Mouse (Mus musculus) hindbrain, embryonic 13.5 days (tissue): Measurements from ENCODE around the gene Fkbp11. TPM values are rescaled to one million over a fixed set of nuclear protein-coding genes. Genes with fewer than 3 reads are reported as not detected.

Experiments
- ATAC-seq: fragments of 200-750 bp; cut with Nextera tagmentation; 2 replicates; pipeline ENCODE4 v1.8.0; 2017; ENCODE audit warnings: moderate TSS enrichment; ENCODE audit not compliant: low FRiP score
- H3K27ac ChIP-seq: fragments of 300-500 bp; sonication (generic); 2 replicates; pipeline ENCODE4 v1.5.1; 2015; ENCODE audit warnings: inconsistent platforms, mild to moderate bottlenecking, moderate library complexity
- H3K27me3 ChIP-seq: fragments of 300-500 bp; sonication (generic); 2 replicates; pipeline ENCODE4 v1.6.1; 2015; ENCODE audit warnings: mild to moderate bottlenecking, inconsistent platforms
- H3K36me3 ChIP-seq: fragments of 300-500 bp; sonication (generic); 2 replicates; pipeline ENCODE4 v1.6.1; 2015; ENCODE audit warnings: mild to moderate bottlenecking, inconsistent platforms
- H3K4me1 ChIP-seq: fragments of 300-500 bp; sonication (generic); replicated peaks from 2 replicates; pipeline ENCODE4 v1.6.1; 2015; ENCODE audit warnings: inconsistent platforms
- H3K4me2 ChIP-seq: fragments of 300-500 bp; sonication (generic); 2 replicates; pipeline ENCODE4 v1.6.1; 2015; ENCODE audit warnings: inconsistent platforms, mild to moderate bottlenecking, moderate library complexity
- H3K4me3 ChIP-seq: fragments of 300-500 bp; sonication (generic); 2 replicates; pipeline ENCODE4 v1.5.1; 2015; ENCODE audit warnings: mild to moderate bottlenecking, inconsistent platforms
- H3K9ac ChIP-seq: fragments of 300-500 bp; sonication (generic); 2 replicates; pipeline ENCODE4 v1.6.1; 2015; ENCODE audit warnings: mild to moderate bottlenecking, inconsistent platforms
- H3K9me3 ChIP-seq: fragments of 300-500 bp; sonication (generic); 2 replicates; pipeline ENCODE4 v1.6.1; 2016; ENCODE audit warnings: inconsistent platforms
- WGBS: fragments of 180-500 bp; shearing (Covaris S2); methylation state at CpG from one replicate; pipeline ENCODE4 v1.1.7; 2015; 5-methylcytosine and 5-hydroxymethylcytosine counted together
- polyA plus RNA-seq: library from polyadenylated mRNA; unstranded; fragments of >200 nt; fragmentation: Nextera tagmentation; extraction: Ambion mirVana; gene quantifications from 2 replicates; pipeline ENCODE4 v1.2.1, GENCODE M21; 2015

Fkbp11 gene
- polyA plus RNA-seq, 1 experiment from 2014 or later, result 6.6 TPM

DNA sequence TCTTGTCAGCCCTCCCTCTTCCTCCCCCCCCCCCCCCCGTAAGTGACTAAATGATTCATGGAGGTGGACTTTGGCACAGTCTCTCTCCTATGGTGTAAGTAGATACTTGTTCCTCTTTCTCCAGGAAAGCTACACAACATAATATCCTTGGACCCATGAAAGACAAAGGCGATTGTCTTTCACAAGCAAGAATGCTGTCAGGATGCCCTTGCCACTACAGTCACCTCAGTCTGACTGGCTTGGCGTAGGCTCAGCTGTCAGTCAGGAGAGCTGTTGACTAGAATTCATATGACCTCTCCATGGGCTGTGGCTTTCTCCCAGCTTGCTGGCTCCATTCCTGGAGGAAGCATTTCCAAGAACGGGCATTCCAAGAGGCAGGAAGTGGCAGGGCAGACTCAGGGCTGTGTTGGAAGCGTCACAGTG, 13.8 kb downstream of the Fkbp11 start:
- H3K27me3 ChIP-seq, result peaks cover 9% of the 10 kb centered on the region; the same call in 1 of the 2 replicates
- H3K4me1 ChIP-seq, result no peaks in the 10 kb centered on the region
- 74% methylated on average over 5 of the region's 5 CpGs for WGBS
- H3K36me3 ChIP-seq, result no peaks in the 10 kb centered on the region
- no peak overlapping the region for H3K4me2 ChIP-seq
- no peak overlapping the region for H3K4me3 ChIP-seq
- ATAC-seq, result no peak
- H3K9ac ChIP-seq, result no peak overlapping the region
- H3K9me3 ChIP-seq, result no peaks in the 10 kb centered on the region
- no peak overlapping the region for H3K27ac ChIP-seq

DNA sequence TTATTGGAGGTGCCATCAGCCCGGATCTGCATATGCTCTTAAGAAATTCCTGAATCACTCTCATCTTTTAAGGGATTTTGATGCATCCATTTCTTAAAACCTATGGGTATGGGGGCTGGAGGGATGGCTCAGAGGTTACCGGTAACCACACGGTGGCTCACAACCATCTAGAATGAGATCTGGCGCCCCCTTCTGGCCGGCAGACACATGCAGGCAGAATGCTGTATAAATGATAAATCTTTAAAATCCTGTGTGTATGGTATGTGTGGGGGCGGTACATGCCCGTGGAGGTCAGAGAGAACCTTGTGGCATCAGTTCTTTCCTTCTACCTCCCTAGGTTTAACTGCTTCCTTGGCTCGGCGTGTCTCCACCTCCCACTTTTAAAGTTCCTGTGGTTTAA, 17.6 kb downstream of the Fkbp11 start:
- H3K9me3 ChIP-seq, result no peaks in the 10 kb centered on the region
- no peaks in the 10 kb centered on the region for H3K36me3 ChIP-seq
- no peak for ATAC-seq
- no peak overlapping the region for H3K9ac ChIP-seq
- H3K27ac ChIP-seq, result no peak overlapping the region
- peaks cover 4% of the 10 kb centered on the region; the same call in 1 of the 2 replicates for H3K4me1 ChIP-seq
- H3K4me2 ChIP-seq, result no peak overlapping the region
- H3K4me3 ChIP-seq, result no peak overlapping the region
- 15% methylated on average over 9 of the region's 9 CpGs for WGBS
- peaks cover 16% of the 10 kb centered on the region for H3K27me3 ChIP-seq

DNA sequence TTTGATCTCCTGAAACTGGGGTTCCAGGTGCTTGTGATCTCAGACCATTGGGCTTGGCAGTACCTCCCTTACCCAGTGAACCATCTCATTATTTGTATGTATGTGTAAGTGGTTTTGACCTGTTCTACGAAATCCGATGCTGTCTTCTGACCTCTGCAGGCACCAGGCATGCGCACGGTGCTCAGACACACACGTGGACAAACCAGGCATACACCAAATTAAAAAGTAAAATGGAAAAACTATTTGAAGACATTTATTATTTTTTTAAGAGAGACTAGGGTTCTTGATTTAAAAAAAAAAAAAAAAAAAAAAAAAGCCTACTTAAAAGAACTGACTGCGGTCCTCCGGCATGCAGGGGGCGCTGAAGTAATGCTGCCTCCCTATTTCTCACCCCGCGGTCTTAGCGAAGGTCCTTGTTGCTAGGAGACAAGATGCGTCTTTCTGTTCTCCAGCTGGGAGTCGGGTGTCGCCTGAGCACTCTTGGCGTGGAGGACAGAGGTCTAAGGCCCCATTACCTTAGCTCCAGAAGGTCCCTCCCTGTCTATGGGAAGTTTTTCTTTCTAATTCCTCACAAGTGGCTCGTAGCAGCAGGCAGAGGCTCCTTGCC, 20.1 kb downstream of the Fkbp11 start, which contains the start of gene Ccdc65:
TSS of gene Ccdc65 (plus strand) at position 442 of the 607 bp plus-strand sequence.
- no peak within 1 kb of the TSS for H3K27ac ChIP-seq
- peak within 1 kb of the TSS; percentile 43 for H3K4me3 ChIP-seq
- peaks cover 4% of the 10 kb centered on the region; the same call in 1 of the 2 replicates for H3K4me1 ChIP-seq
- peak within 1 kb of the TSS; percentile 65 for H3K9ac ChIP-seq
- no peaks in the 10 kb centered on the region for H3K9me3 ChIP-seq
- WGBS, result 20% methylated on average over 16 of the region's 16 CpGs
- H3K27me3 ChIP-seq, result peaks cover 30% of the 10 kb centered on the region
- H3K4me2 ChIP-seq, result peak within 1 kb of the TSS; percentile 61
- no peaks in the 10 kb centered on the region for H3K36me3 ChIP-seq
- ATAC-seq, result peak; percentile 49; the same call in 1 of the 2 replicates

DNA sequence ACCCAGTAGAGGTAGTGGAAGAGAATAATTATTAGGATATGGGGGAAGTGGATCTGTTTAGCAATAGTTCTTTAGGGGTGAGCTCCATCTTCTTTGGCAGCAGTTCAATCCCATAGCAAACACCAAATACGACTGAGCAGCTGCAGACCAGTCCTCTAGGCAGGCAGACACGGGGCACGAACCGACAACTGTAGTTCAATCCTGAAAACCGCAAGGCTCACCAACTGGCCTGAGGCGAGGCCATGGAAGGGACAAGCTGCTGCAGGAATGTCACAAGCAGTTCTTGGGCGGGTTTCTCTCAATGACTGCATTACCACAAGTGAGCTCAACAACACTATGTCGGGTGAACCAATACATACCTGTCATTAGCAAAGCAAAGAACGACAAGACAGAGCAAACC, 23.7 kb downstream of the Fkbp11 start:
- H3K27ac ChIP-seq, result no peak overlapping the region
- peaks cover 56% of the 10 kb centered on the region for H3K27me3 ChIP-seq
- no peaks in the 10 kb centered on the region for H3K9me3 ChIP-seq
- H3K9ac ChIP-seq, result no peak overlapping the region
- H3K4me2 ChIP-seq, result no peak overlapping the region
- no peaks in the 10 kb centered on the region for H3K36me3 ChIP-seq
- no peak overlapping the region for H3K4me3 ChIP-seq
- WGBS, result 72% methylated on average over 9 of the region's 9 CpGs
- H3K4me1 ChIP-seq, result peaks cover 11% of the 10 kb centered on the region
- no peak for ATAC-seq

DNA sequence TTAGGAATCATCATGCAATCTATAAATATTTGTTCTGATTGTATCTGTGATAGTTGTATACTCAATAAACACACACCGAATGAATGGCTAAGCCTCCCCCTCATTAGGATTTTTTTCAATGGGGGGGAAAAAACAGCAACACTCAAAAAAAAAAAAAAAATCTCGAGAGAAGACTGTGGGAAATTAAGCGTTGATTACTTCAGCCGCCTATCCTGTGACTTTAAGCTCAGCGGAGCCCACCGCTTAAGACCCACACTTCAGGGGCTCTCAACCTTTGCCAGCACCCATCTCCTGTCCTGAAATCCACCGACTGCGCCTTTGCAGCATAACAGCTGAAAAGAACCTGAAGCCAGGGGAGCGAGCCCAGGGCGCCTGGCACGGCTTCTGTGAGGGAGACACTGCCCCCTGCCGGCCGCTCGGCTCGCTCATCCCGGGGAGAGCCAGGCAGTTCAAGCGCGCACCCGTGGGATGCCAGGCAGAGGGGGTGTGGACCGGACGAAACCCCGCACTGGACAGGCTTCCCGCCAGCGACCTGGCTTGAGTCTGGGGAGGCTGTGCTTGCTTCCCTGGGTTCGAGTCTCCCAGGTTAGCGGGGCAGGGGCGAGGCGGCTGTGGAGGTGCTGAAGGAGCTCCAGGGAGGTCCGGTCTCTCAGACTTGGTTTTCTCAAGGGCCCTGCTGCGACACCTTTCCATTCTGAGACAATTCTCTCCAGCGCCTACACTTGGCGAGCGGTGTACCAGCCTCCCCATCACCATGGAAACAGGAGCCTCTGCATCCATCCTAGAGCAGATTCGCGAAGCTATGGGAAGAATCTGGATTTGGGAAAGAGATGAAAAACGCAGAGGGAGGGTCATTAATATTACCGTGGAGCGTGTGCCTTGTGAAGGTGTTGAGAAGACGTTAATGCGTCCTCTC, 28.6 kb downstream of the Fkbp11 start:
- Histone ChIP-seq H3K9ac (peak overlapping the region; percentile 60), H3K36me3 (no peaks in the 10 kb centered on the region), H3K27ac (peak overlapping the region; percentile 50), H3K27me3 (peaks cover 38% of the 10 kb centered on the region), H3K9me3 (no peaks in the 10 kb centered on the region), H3K4me1 (peaks cover 9% of the 10 kb centered on the region), H3K4me2 (peak overlapping the region; percentile 63), H3K4me3 (peak overlapping the region; percentile 43)
- ATAC-seq, result peak; percentile 93
- 5% methylated on average over 40 of the region's 40 CpGs for WGBS

DNA sequence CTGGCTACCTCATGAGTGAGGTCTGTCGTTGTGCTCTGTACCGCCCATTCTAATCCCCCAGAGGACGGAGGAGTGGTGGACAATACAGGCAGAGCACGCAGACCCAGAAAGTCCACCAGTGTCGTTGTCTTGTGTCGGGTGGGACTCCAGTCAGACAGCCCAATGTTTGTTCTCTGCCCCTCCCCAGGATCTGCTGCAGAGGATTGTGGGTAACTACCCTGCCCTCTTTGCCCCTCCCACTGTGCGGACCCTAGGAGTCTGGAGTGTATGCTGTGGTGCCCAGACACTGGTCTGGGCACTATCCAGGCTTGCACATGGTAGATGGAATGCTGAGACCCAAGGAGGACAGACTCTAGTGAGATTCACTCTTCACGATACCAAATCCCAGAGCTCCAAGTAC, 31.8 kb downstream of the Fkbp11 start:
- Histone ChIP-seq H3K36me3 (no peaks in the 10 kb centered on the region), H3K4me1 (peaks cover 19% of the 10 kb centered on the region), H3K9ac (no peak overlapping the region), H3K9me3 (no peaks in the 10 kb centered on the region), H3K27me3 (peaks cover 13% of the 10 kb centered on the region), H3K27ac (no peak overlapping the region), H3K4me2 (no peak overlapping the region), H3K4me3 (no peak overlapping the region)
- WGBS, result 62% methylated on average over 8 of the region's 8 CpGs
- no peak for ATAC-seq

DNA sequence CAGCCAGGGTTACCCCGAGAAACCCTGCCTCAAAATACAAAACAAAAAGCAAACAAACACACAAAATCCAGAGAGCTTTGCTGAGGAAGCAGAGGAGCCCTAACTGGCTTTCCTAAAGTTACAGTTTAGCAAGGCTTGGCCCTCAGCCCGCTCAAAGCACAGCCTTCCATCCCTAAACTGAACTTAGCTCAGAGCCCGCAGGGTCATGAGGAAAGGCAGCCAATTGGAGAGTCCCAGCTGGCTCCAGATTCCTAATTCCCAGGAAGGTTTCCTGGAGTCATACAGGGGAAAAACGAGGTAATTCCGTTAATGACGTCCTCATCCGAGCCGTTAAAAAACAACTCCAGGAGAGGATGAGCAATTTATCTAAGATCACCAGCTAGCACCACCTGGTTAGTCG, 32.3 kb downstream of the Fkbp11 start:
- H3K4me3 ChIP-seq, result no peak overlapping the region
- H3K4me1 ChIP-seq, result peaks cover 24% of the 10 kb centered on the region
- no peak overlapping the region for H3K27ac ChIP-seq
- H3K27me3 ChIP-seq, result peaks cover 8% of the 10 kb centered on the region
- no peaks in the 10 kb centered on the region for H3K36me3 ChIP-seq
- H3K9me3 ChIP-seq, result no peaks in the 10 kb centered on the region
- ATAC-seq, result no peak
- no peak overlapping the region for H3K4me2 ChIP-seq
- WGBS, result 59% methylated on average over 9 of the region's 9 CpGs
- H3K9ac ChIP-seq, result no peak overlapping the region

DNA sequence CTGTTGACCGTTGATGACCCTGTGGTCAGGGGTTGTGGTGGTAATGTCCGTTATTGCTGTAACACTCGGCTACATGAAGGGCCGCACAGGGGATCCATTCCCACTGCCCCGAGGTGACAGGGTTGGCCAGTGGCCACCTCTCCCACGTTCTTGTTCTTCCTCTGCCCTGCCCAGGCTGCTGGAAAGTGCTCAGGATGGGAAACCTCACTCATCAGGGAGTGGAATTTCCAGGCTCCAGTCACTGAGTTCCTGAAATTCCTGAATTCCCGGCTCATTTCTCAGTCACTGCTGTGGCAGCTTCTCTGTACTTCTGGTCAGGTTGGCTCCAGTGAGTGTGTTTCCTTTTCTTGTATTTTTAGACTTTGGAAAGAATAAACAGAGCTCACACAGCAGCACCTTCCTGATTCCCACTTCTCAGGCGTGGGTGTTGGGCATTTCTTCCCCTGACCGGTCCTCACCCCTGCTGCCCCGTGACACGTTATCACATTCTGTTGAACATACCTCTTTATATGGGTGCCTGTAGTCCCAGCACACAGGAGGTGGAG, 35.8 kb downstream of the Fkbp11 start:
- Histone ChIP-seq H3K4me2 (no peak overlapping the region), H3K4me3 (no peak overlapping the region), H3K27me3 (no peaks in the 10 kb centered on the region), H3K27ac (0 out of 2 replicates have a peak overlapping the region, but pooled peaks have one; percentile 15), H3K9me3 (no peaks in the 10 kb centered on the region), H3K4me1 (peaks cover 16% of the 10 kb centered on the region), H3K9ac (no peak overlapping the region), H3K36me3 (no peaks in the 10 kb centered on the region)
- WGBS, result 53% methylated on average over 11 of the region's 11 CpGs
- no peak for ATAC-seq

DNA sequence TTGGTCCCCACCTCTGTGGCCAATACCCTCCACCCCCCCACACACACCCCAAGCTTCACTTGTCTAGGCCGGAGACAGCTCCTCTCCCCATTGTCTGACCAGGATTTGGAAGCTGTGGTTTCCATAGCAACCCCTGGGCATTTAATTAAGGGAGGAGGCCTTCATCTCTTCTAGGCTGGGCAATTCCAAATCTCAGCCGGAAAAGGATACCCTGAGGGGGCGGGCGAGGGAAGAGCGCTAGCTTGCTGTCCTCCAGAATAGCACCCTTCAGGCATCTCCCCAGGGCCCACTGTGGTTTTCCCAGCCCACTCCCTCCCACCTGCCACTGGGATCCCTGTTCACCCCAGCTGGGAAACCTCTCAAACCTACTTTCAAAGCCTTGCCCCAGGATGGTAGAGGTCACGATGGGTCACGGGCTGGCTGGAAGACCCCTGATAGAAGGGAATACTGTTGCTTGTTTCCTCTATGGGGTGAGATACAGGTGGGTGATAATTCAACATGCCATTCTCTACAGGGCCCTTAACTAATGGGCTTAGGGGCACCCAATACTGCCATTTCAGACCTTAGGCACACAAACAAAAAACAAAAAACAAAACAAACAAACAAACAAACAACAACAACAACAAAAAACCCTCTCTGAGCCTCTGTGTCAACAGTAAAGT, 36.4 kb downstream of the Fkbp11 start:
- Histone ChIP-seq H3K27ac (0 out of 2 replicates have a peak overlapping the region, but pooled peaks have one; percentile 15), H3K4me3 (no peak overlapping the region), H3K4me2 (0 out of 2 replicates have a peak overlapping the region, but pooled peaks have one; percentile 17), H3K36me3 (no peaks in the 10 kb centered on the region), H3K27me3 (no peaks in the 10 kb centered on the region), H3K4me1 (peaks cover 16% of the 10 kb centered on the region), H3K9me3 (no peaks in the 10 kb centered on the region), H3K9ac (no peak overlapping the region; the same call in 1 of the 2 replicates)
- 0 out of 2 replicates have a peak, but pooled peaks have one; percentile 43 for ATAC-seq
- 5% methylated on average over 7 of the region's 7 CpGs for WGBS

DNA sequence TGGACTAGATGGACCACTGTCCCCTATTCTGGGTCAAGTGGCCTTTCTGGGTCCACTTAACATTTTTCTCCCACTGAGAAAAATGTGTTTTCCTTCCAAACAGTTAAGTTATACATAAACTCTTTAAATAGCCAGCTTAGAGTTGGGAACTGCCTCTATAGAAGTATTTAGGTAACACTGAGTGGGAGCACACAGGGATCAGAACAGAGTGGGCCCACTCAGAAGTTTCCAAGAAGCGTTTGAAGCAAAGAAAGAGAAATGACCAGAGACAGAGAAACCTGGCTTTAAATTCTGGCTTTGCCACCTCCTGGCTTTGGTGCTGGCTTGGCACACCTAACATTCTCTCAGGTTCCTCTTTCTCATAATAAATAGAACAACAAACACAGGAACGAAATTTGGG, 38.3 kb downstream of the Fkbp11 start:
- H3K9me3 ChIP-seq, result no peaks in the 10 kb centered on the region
- no peak overlapping the region for H3K4me3 ChIP-seq
- no peak overlapping the region for H3K27ac ChIP-seq
- no peaks in the 10 kb centered on the region for H3K36me3 ChIP-seq
- no peaks in the 10 kb centered on the region for H3K27me3 ChIP-seq
- 79% methylated on average over 2 of the region's 2 CpGs for WGBS
- no peak overlapping the region for H3K9ac ChIP-seq
- H3K4me1 ChIP-seq, result peaks cover 16% of the 10 kb centered on the region
- ATAC-seq, result no peak
- H3K4me2 ChIP-seq, result no peak overlapping the region

DNA sequence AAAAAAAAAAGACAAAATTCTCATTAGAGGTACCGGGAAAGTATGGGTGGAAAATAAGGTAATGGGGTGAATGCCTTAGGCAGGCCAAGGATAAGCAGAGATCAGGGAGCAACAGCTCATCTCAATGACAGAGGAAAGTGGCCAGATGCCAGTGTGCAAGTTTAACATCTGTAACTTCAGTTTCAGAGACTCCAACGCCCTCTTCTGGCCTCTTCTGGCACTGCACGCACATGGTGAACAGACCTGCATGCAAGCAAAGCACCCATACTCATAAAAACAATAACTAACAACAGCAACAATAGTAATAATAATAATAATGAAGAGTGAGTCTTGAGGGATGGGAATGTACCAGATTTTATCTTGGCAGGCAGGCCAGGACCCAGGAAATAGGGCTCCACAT, 42.1 kb downstream of the Fkbp11 start:
- Histone ChIP-seq H3K27me3 (0 out of 2 replicates have a peak, but pooled peaks cover 3% of the 10 kb centered on the region), H3K9ac (no peak overlapping the region), H3K36me3 (no peaks in the 10 kb centered on the region), H3K4me1 (peaks cover 4% of the 10 kb centered on the region; the same call in 1 of the 2 replicates), H3K4me3 (no peak overlapping the region), H3K27ac (no peak overlapping the region), H3K4me2 (no peak overlapping the region), H3K9me3 (no peaks in the 10 kb centered on the region)
- WGBS, result 67% methylated on average over 3 of the region's 3 CpGs
- no peak for ATAC-seq

DNA sequence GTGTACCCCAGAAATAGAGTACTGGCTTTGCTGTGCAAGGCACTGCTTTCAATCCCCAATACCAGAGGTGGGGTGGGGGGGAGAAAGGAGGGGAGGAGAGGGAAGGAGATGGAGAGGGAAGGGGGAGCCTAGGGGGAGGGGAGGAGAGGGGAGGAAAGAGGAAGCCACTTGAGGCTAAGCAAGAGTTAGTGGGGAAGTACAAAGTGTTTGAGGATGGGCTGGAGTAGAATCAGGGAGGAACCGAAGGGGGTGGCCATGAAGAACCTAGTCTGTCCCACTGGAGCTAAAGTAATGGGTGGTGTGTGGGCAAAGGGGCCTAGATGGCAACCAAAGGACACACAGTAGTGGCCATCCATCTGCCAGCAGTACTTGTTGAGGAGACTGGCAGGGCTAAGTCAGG, 44.3 kb downstream of the Fkbp11 start:
- ATAC-seq, result no peak
- 89% methylated on average over 1 of the region's 1 CpGs for WGBS
- Histone ChIP-seq H3K9me3 (no peaks in the 10 kb centered on the region), H3K9ac (no peak overlapping the region), H3K4me1 (no peaks in the 10 kb centered on the region), H3K27me3 (peaks cover 14% of the 10 kb centered on the region), H3K4me2 (no peak overlapping the region), H3K4me3 (no peak overlapping the region), H3K36me3 (no peaks in the 10 kb centered on the region), H3K27ac (no peak overlapping the region)
